Mouse (Mus musculus) hindlimb bud, embryonic 11.5 days (tissue): ENCODE data around the gene Dnaic1.
A peak's percentile ranks its signal among the peaks of the same experiment; 100 is the strongest.

ENCODE experiments used
- DNase-seq: peaks from one replicate; pipeline ENCODE4 v3.0.0-alpha.2; 2012; ENCODE audit warnings: low read depth, low spot score; ENCODE audit errors: extremely low spot score

Gene Dnaic1

DNA sequence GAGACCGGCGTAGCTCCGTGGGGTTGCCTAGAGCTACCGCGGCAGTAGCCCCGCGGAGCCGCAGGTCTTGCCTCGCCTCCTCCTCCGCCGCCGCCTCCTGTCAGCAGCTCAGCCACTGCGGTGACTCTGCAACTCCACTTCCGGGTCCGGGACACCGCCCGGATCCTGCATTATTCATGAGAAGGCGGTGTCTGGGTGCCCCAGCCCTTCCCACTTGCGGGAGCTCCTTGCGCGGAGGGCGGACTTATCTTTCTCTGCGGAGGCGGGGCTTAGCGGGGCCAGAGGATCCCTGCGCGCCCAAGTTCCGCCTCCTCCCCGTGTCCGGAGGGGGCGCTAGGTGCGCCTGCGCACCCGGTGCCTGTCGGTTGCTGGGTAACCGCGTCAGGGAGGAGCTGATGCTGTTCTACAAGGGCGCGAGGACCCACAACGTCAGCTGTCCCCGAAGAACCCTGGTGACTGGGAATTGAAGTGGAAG is at the start of gene Dnaic1, which contains the start of gene Fam219a:
Gene Dnaic1, plus strand, starts transcription at position 365 of the 475 bp plus-strand sequence.
Gene Fam219a, minus strand, starts transcription at position 128 of the 475 bp plus-strand sequence.
- DNase-seq = peak; percentile 82

DNA sequence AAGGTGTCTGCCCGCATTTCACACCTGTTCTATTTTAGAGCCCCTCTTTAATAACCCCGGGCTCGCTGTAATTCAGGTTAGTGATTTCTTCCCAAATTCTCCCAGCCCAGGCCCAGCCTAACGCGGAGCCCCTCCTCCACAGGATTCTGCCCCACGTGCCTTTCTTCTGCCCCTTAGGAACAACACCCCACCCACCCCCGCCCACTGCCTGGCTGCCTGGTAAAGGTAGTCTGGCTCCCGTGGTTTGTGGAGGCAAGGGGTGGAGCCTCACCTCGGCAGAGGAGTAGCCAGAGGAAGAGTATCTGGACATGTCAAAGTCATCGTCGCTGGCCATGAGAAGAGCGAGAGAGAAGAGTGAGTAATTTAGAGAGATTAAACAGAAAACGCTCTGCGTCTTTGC is 48.9 kb upstream of the Dnaic1 start:
- DNase-seq = no peak

DNA sequence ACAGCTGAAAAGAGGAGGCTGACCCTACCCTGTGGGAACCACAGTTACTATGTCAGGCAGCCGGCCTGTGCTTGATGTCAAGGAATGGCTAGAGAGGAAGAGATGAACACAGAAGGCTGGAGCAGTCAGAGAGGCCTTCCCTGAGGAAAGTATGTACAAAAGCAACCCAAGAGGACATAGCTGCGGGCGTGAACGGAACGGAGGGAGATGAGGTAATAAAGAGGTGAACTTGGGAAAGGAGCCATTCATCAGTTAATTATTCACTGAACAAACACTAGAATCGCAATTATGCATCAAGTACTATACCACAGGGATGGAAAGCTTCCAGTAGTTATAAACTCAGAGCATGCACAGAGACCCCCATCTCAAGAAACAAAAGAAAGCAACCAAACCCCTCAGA is 47.4 kb upstream of the Dnaic1 start:
- no peak for DNase-seq

DNA sequence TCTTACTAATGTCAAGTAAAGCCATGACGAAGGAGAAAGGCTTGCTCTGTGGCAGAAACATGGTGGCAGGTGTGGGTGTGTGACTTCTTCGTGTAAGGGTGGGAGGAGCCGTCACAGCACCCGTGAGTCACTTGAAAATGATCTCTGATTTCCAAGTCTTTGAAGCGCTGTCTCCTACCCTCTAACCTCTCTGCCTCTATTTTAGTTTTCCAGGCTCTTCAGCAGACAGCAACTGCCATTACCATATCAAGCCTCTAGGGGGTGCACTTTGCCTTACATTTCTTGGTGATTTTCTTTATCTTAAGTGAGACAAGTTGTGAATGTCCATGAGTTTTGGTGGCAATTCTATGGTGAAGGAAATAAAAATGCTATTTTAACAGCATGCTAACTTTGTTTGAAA is 46.8 kb upstream of the Dnaic1 start:
- no peak for DNase-seq

DNA sequence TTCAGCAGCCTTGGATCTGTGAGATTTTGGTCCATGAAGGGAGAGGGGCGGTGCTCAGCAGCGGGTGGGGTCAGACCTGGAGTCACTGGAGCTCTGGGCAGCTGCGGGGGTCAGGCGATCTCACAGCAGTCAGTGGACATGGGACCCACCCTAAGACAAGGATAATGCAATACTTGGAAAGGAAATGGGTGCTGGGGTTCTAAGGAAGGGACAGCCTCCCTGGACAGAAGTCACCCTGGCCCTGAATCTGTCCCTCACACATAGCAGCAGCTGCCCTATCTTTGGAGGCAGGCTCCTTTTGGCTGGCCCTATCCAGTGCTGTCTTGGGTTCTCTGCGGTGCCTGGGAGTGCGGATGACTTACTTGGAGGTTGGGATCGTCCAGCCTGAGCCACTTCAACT is 45.7 kb upstream of the Dnaic1 start:
- DNase-seq = no peak

DNA sequence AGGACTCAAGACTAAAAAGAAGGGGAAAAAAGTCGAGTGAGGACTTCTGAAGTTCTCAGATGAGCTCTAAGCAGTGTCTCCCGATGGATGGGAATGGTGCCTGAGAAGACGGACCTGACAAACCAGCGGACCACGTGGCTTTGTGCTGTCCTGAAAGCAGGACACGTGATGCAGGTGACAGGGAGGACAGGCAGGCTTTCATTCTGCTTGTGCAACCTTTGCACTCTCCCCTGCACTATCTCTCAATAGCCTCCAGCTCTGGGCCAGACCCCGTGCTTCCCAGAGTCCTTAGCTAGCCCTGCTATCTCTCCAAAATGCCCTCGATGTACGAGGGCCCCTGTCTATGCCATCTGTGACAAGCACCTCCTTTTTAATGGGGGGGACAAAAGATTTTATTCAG is 44.7 kb upstream of the Dnaic1 start:
- no peak for DNase-seq

DNA sequence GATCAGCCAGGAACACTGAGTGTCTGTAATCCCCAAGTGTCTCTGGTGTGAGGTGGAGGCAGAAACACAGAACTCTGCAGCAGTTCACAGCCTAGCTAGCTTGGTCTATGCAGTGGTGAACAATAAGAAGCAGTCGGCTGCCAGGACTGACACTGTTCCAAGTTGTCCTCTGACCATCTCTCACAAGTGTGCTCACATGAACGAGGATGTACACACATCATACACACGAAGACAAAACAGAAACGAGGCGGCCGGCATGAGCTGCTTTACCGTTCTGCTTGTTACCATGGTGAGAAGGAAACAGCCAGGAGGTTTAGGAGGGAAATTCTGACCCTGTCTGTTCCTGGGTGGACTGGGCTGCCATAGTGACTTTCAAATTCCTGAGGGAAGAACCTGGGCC is 43.0 kb upstream of the Dnaic1 start:
- no peak for DNase-seq

DNA sequence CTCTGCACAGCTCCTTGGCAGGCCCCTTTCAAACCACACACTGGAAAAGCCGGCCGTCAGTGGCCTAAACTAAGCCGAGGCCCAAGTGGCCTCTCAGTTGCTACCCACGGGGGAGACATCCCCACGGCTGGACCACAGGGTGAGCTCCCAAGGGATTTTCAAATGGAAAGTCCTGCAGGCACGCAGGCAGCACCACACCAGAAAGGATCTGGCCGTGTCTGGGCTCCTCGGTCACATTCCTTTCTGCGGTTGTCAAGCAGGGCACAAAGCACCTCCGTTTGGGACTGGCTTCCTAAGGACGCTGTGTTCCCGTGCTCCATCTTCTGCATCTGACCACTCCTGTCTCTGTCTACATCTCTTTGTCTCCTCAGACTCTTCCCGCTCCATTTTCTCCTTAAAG is 42.5 kb upstream of the Dnaic1 start:
- no peak for DNase-seq

DNA sequence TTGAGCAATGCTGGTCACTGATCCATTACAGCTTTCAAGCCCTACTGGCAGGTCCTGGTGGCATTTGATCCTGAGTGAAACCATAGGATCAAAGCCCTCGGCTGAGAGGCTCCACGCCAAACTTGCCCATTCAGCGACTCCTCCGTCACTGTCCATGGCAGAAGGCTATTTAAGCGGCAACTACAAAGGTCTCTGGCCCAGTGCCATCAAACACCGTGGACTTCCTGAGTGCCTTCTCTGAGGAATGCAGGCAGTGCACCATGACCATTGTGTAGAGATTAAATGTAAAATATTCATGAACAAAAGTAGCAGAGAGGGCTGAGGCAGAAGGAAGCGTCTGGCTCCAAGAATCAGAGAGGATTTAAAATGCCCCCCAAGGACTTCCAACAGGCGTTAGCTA is 41.6 kb upstream of the Dnaic1 start:
- no peak for DNase-seq

DNA sequence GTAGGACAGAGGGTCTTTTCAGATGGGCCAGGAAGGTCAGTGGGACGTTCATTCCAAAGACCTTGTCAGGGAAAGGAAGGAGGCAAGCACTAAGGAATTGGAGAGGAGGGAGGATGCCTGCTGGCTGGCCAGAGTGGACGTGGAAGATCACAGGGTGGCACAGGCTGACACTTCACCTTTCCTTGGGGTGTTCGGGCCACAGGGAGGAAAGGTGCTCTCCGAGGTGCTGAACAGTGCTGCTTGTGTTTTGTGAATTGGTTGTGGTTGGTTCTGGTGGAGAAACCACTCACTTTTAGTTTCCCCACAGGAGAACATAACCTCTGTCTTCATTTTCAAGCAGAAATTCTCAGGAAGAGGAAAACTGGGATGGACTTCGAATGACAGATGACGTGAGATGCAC is 37.2 kb upstream of the Dnaic1 start:
- no peak for DNase-seq

DNA sequence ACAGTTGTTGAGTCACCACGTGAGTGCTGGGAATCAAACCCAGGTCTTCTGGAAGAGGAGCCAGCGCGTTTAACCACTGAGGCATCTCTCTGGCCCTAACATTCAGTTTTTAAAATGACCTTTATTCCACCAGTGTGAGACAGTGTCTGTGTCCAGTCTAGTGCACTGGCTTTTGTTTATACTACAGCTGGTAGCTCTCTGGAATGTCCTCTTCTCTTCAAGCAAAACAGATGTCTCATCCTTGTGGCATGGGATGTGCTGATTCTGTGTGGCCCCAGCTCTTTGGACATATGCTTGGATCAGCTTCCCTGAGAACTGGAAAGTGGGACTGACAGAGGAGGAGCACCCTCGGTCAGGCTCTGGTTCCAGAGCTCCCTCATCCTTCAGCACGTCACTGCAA is 34.7 kb upstream of the Dnaic1 start:
- DNase-seq = no peak

DNA sequence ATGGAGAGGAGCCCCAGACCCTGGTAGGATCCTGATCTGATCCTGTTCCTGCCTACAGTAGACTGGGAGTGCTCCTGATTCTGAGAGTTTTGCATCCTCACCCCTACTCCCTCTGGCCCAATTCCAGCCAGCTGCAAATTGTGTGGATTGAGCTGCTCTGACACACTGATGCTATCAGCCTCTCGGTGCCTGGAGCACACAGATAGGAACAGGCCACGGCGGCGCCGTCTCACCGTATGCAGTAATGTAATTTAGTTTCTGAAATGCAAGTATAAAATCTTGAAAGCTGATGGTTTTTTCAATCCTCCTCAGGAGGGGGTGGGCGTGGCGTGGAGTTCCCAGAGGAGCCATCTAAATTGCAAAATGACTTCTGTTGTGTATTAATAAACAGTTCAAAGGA is 27.4 kb upstream of the Dnaic1 start:
- DNase-seq = no peak

DNA sequence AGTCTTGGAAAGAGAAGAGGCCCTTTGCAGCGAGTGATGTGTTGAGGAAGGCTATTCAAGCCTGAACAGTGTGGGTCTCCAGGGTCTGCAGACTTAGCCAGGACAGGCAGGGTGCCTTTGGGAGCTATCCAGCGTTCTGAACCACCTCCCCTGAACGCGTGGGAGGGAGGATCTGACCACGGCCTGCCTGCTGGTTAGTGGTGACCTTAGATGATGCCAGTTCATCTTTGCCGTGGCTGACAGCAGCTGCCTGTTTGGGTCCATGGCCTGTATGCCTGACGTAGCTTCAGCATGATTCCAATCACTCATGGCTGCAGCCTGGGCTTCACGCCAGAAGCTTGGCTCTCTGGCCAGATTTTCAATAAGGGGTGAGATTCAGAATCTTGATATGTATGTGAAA is 23.6 kb upstream of the Dnaic1 start:
- no peak for DNase-seq

DNA sequence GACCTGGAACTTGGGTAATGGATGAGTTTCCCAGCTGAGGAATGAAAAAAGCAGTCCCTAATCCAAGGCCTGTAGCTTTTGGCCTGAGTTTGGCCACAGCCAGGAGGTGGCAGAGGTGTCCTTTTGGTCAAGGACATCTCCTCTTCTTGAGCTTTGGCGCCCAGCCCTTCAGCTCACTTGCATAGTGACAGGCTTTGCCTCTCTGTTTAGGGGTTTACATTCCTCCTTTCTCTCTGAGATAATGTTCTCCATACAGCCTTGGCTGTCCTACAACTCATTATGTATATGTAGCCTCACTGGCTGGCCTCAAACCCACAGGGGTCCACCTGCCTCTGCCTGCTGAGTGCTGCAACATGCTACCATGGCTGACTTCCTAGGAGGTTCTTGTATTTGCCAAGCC is 22.5 kb upstream of the Dnaic1 start:
- DNase-seq = no peak

DNA sequence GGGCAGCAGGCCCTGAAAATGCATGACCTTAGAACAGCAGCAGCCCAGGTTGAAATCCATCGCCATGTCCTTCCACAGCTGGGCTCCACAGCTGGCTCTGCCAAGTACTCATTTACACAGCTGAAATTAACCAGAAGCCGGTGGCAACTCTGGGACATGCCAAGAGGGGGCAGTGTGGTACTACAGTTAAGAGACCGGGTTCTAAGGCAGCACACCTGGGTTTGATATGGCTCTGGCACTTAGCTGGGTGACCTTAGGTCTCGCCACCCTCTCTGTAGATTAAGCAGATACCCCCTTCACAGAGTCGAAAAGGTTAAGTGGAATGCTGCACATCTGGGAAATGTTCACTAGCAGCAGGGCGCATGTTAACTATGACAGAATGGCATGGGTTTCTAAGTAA is 17.0 kb upstream of the Dnaic1 start:
- DNase-seq = peak; percentile 96

DNA sequence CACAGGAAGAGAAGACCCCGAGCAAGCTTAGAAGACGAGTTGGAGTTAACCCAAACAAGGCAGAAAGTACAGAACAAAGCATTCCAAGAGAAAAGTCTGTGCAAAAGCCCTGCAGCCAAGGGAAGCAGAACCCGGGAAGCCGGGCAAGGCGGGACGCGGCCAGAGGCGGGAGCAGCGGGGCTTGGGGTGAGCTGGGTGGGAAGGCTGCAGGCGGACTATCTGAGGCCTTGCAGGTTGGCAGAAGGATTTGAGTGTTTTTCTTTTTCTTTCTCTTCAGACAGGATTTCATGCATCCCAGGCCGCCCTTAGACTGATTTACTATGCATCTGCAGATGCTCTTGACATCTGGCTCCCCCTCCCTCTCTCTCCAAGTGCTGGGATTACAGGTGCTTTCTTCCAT is 16.5 kb upstream of the Dnaic1 start:
- DNase-seq = no peak

DNA sequence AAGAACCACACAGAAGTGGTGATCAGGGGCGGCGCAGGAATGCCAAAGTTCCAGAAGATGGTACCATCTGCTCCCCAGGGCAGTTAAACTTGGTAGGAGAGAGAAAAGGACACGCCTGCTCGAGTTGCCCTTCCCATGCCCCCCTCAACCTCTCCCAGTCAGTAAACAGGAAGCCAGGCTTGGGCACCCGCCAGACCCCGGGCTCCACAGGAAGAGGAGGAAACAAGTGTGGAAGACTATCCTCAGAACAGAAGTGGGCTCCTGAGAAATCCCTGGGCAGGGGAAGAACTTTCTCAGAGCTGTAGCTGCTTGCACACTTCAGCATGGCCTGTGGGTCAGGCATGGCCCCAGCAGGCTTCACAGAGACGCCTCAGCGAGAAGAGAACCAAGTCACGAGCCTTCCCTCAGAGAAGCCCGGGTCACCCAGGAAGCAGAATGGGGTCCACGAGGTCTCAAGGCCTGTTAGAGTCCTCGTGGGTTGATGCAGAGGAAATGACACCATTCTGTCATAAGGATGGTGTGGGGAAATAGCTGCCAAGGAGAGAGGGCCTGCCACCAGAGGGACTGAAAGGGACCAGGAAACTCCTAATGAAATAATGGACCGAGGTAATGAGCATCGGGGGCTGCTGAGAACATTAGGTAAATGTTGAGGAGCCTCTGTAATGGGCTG is 14.4 kb upstream of the Dnaic1 start:
- DNase-seq = no peak

DNA sequence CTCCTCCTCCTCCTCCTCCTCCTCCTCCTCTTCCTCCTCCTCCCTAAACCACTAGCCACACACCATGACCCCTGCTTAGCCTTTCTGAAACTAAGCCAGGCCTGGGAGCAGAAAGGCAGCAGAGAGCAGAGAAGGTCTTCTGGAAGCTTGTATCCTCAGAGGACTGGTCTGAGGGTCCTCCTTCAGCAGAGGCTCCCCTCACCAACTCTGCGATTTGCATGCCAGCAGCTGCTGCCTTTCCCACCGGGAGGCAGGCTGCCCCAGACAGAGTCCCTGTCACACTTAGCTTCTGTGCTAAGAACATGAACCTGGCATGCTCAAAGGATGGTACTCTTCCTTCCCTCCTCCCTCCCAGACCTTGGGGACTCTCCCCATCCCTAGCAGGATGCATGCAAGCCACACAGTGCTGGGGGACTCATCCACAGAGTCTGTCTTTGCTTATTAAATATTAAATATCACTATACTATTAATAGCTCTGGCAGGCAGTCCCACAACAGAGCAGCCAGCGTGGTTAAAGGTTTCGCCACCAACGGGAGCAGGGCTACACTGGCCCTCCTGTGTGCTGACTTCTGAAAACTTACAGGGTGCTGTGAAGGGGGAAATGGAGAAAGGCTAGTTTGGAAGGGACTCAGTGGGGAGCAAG is 13.1 kb upstream of the Dnaic1 start:
- no peak for DNase-seq

DNA sequence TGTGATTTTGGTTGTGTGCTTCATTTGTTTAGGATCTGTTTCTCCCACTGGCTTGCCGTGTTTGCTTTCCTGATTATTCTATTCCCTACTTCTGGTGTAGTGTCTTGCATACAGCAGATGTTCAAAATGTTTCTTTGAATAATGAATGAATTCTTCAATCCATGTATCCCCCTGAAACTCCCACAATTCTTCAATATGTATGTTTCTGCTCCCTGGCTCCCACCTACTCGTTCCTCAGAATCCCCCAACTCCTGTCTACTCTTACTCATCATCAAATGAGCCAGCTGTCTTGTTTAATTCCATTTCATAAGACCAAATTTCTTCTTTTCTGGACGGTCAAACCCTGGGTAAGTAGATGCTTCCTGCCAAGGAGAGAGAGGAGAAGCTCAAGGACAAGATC is 12.5 kb upstream of the Dnaic1 start:
- DNase-seq = no peak

DNA sequence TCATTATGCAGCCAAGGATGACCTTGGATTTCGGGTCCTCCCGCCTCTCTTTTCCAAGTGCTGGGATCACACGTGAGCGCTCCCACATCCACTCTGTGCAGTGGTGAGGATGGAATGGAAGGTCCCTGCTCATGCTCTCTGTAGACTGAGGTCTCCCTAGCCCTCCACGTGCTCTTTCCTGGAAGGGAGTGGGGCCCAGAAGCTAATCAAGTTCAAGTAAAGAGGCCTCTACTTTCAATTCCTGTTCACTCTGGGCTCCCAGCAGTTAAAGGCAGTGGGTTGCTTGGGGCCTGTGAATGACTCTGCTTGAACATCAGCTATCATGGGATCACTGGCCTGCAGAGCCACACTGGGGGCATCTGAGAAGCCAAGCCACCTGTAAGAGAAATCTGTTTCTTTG is 6.3 kb upstream of the Dnaic1 start:
- DNase-seq = no peak

DNA sequence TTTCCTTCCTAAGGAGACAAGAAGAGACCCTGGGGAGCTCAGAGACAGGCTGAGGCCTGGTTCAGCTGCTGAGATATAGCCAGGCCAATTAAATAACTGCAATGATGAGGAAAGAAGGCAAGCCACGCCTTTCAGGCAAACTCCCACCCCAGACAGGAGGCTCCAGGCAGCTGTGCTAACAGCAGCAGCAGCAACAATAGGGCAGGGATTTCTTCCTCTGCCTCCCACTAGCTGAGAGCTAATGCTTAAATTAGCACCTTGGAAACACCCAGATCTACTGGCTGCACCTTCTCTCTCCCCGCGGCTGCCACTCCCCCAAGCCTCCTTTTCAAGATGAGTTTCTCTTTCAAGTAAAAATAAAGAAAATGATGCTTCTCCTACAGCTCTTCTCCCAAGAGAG is 3.5 kb upstream of the Dnaic1 start:
- DNase-seq = no peak

DNA sequence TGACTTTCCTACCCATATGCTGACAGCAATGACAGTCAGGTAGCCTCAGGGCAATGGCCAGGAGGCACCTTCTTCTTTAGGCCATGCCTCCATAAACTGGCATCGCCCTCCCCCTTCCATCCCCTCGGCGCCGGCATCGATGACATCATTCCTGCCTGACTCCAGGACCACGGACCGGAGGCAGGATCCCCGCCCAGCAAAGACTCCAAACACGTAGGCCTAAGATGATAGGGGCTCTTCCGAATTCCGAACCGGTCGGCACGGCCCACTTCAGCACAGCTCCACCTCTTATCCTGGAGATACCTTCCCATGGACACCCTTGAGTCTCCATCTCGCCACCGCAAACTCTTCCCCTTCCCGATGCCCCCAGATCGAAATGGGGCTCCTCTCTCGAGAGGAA is 1.3 kb upstream of the Dnaic1 start:
- DNase-seq = no peak
